Mouse (Mus musculus): Measurements from ENCODE around the gene Rgp1.
A peak's percentile ranks its signal among the peaks of the same experiment; 100 is the strongest.
"Not testable (repeated sequence)": the region's sequence is repeated elsewhere in the genome, so short reads cannot be mapped to it uniquely, and the experiment has no call there.

Rgp1 gene

DNA sequence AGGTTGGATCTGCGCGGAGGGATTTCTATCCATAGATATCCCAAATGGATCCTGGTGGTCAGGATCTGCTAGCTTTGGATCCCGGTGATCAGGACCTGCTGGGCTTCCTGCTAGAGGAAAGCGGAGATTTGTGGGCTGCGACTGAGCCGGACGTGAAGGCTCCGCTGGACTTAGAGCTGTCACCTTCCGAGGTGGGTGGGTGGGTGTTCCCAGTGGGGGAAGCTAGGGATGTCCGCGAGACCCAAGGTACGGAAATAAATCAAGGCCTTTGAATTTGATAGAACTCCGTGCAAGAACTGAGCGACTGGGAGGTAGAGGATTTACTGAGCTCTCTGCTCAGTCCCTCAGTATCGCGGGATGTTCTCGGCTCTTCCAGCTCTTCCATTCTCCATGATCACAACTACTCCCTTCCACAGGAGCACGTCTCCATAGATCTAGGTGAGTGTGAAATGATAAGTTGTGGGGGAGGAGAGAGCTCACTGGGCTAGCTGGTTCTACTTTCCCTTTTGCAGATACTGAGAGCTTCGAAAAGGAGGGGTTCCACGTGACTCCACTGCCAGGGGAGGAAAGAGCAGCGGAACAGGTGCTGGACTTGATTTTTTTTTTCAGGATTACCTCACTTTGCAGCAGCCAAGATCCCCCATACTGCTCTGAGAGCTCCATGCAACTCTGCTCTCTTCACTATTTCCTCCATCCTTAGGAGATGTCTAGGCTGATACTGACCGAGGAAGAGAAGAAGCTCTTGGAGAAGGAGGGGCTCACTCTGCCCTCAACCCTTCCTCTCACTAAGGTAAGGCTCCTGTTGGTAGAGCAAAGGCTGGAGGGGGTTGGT, 15.5 kb upstream of the Rgp1 start:
- DNase-seq (ENCODE audit: low read depth): no peak

DNA sequence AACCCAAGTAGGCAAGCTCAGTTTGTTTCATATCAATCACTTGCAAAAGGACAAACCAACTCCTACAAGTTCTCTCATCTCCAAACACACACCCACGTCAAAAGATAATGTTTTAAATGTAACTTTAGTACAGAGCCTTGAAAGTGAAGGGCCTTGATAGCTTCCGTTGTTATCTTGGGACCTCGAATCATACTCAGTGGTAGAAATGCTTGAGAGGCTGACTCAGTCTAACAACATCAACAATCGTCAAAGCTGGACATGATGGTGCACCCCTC, 15.0 kb upstream of the Rgp1 start:
- DNase-seq (ENCODE audit: low read depth): no peak

DNA sequence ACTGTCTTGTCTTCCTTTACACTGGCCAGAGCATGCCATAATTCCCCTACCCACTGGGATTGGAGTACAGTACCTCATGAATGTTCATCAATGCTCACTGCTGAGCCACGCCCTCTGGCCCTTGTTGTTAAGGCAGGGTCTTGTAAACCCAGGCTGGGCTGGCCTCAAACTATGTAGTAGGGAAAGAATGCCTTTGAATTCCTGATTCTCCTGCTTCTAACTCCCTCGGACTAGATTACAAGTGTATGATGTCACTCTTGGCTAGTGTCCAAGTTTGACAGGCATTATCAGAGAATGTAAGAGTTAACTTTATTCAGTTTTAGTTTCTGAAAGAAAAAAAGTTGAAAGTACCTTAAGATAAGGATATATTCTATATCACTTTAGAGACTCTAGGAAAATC, 14.3 kb upstream of the Rgp1 start:
- peak; percentile 61 for DNase-seq (ENCODE audit: low read depth)

DNA sequence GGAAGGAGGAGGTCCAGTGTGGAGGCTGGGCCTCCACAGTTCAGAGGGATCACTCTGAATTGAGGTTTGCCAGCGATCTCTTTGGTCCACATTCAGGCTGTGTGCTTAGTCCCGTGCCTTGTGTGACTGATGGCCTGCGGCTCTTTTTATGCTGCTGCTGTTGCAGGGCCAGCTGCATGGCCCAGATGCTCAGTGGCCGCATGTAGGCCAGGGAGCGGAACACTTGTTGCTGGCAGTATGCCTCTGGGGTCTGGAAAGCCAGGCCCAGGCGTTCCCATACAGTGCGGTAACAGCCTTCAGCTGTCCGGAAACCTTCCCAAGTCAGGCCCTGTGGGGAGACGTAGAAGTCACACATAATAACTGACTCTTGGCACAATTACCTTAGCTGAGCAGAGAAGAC, 11.4 kb upstream of the Rgp1 start:
- no peak for DNase-seq (ENCODE audit: low read depth)

DNA sequence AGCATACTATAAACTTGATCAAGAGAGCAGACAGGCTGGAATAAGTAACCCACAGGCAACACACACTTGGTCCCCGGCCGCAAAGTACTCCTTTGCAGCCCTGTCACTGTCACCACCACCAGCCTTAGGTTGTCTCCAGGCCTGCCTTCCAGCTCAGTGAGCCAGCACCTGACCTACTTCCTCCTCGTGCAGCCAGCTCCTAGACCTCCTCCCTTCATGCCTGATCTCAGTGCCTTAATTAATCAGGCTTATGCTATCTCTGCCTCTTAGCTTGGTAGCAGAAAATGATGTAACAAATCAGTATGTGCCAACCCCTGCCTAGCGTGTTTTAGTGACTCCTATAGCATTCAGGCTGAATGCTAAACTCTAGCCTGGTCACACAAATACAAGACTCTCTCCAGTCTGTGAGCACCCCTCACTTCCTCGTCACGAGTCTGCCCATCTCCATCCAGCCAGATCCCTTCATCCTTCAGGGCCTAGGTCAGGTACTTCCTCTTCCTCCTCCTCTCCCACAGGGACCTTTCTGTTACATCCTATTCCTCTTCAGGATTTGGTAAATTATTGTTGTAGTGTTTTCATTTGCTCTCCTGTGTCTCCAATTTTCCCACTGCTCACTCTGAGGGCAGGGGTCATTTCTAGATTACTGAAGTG, 7.0 kb upstream of the Rgp1 start:
- DNase-seq (ENCODE audit: low read depth): no peak

- no peak for DNase-seq (ENCODE audit: low read depth)
Observed at GRCm38 (mm10) chr4:43573561-43573960, 5.0 kb upstream of the Rgp1 start.

GRCm38 (mm10) chr4:43575356-43575755, 3.2 kb upstream of the Rgp1 start:
- no peak for DNase-seq (ENCODE audit: low read depth)

- DNase-seq (ENCODE audit: low read depth): no peak
Observed at GRCm38 (mm10) chr4:43577237-43577881, 1.2 kb upstream of the Rgp1 start.

DNA sequence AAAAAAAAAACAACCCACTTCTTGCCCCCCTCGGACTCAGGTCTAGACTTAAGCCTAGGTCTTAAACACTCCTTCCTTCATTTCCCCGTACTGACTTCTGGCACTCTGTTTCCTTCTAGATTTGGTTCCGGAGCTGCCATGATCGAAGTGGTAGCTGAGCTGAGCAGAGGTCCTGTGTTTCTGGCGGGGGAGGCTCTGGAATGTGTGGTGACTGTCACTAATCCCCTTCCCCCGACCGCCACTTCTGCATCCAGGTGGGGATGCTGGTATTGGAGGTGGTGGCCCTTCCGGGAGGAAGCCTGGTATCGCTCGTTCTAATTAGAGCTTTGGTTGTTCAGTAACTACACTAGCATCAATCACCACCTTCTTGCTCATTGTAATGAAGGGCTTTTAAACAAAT, 741 bp downstream of the Rgp1 start:
- DNase-seq (ENCODE audit: low read depth): no peak

DNA sequence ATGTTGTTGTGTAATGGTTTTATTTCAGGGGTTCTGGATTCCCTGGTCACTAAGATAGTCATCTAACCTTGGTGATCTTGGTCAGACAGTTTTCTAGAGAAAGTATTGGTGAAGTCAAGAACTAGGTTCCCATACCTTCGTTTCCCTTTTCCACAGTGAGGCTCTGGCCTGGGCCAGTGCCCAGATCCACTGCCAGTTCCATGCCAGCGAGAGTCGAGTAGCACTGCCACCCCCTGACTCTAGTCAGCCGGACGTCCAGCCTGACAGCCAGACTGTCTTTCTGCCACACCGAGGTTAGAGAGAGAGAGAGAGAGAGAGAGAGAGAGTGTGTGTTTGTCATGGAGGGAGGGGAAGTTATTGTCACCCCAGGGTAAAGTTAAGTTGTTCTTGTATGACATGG, 1.2 kb downstream of the Rgp1 start:
- DNase-seq (ENCODE audit: low read depth): no peak

- no peak for DNase-seq (ENCODE audit: low read depth)
Observed at GRCm38 (mm10) chr4:43580721-43581120, 2.2 kb downstream of the Rgp1 start.

GRCm38 (mm10) chr4:43581381-43581780, 2.9 kb downstream of the Rgp1 start:
- no peak for DNase-seq (ENCODE audit: low read depth)

DNA sequence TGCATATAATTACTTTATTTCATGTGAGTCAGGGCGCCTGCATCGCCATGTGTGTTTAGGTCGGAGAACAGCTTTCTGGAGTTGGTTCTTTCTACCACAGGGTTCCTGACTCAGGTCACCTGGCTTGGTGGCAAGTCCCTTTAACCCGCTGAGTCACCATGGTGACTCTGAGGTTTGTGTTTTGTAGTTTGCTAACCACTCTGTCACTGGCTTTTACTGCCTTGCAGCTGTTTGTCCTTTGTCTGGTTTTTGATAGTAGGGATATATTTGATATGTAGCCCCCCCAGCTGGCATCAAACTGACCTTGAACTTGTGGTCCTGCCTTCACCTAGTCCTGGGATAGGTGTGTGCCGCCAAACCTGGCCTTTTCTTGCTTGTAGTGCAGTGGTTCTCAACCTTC, 3.7 kb downstream of the Rgp1 start:
- DNase-seq (ENCODE audit: low read depth): no peak

DNA sequence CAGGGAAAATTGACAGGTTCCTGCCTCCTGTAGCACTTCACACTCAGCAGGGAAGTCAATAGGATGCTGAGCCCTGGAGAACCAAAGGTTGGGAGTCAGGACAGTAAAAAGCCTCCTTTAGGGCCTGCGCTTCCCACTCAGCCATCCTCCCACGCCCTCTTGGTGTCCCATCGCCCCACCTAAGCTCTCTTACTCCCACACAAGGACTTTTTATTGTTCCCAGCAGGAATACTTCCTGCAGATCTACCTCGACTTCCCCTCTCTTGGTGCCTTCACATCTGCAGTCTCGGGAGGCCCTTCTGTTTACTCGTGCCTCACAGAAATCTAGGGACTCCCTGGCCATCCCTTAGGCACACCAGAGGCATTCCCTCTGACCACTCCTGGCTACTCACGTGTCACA, 4.9 kb downstream of the Rgp1 start:
- DNase-seq (ENCODE audit: low read depth): no peak

- no peak for DNase-seq (ENCODE audit: low read depth)
Observed at GRCm38 (mm10) chr4:43584444-43585416, 6.2 kb downstream of the Rgp1 start, which contains the start of gene Msmp. TSS of gene Msmp (minus strand) at chr4:43584494.

- no peak for DNase-seq (ENCODE audit: low read depth)
Observed at GRCm38 (mm10) chr4:43585682-43586081, 7.2 kb downstream of the Rgp1 start.

GRCm38 (mm10) chr4:43586411-43586810, 7.9 kb downstream of the Rgp1 start:
- no peak for DNase-seq (ENCODE audit: low read depth)

DNA sequence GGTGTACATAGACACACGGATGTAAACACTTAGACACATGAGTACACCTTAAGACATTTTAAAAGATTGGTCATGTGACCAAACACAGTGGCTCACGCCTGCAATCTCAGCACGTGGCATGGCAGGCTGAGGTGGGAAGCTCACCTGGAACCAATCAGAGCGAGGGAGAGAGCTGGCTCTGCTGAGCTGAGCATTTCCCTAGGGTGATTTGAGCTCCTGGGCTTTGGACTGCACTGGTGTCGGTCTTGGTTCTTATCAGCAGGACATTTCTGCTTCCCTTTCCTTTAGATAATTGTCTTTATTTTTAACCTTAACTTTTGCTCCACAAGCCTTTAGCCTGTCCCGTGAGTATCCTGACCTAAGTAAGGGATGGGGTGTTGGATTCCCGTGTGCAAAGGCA, 9.2 kb downstream of the Rgp1 start:
- DNase-seq (ENCODE audit: low read depth): no peak

DNA sequence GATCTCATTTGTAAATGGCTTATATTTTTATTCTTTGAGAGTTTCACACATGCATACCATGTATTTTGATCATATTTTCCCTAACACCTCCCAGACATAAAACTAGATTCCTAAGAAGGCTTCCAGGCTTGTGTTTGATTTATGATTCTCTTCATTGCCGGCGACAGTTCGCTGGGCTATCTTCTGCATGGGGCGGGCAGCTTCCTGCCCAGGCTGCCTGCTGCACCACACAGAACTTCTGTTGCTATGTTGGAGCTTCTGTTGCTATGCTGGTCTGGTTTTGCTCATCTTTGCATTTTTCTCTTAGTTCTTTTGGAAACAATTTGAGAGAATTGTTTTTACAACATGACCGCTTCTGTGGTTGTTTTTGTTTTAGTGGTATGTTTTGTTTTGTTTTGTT, 13.0 kb downstream of the Rgp1 start:
- no peak for DNase-seq (ENCODE audit: low read depth)

DNA sequence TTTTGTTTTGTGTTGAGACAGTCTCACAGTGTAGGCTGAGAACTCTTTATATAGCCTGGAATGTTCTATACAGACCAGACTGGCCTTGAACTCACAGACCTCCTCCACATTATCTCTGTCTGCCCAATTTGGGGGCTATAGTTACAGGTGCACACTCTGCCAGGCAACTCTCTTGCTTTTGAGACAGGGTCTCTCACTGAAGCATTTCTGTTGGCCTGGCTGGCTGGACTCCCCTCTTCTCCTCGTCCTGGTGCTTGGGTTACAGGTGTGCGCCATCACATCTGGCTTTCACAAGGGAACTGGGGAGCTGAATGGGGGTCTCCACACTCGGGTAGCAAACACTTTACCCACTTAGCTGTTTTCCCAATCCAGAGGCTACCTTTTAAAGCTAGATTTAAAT, 13.4 kb downstream of the Rgp1 start:
- DNase-seq (ENCODE audit: low read depth): no peak

- DNase-seq (ENCODE audit: low read depth): no peak
Observed at GRCm38 (mm10) chr4:43593453-43593852, 14.9 kb downstream of the Rgp1 start.

- DNase-seq (ENCODE audit: low read depth): not testable (repeated sequence)
Observed at GRCm38 (mm10) chr4:43596597-43596996, 18.1 kb downstream of the Rgp1 start.
